Mouse (Mus musculus) brain, adult 10 weeks (tissue): ENCODE data around the gene Vdac2. TPM values are rescaled to one million over a fixed set of nuclear protein-coding genes. Genes with fewer than 3 reads are reported as not detected.

Experiments used
- polyA plus RNA-seq: library from polyadenylated mRNA; stranded (reverse); fragments of 350-450 nt; fragmentation: Illumina TruSeq; extraction: RNeasy Lipid Tissue Mini Kit (QIAGEN cat#74804); gene quantifications from one replicate; pipeline ENCODE4 v1.2.3, GENCODE M21; 2015; ENCODE audit warnings: low read depth, low replicate concordance

Gene Vdac2
- 270 TPM for polyA plus RNA-seq

DNA sequence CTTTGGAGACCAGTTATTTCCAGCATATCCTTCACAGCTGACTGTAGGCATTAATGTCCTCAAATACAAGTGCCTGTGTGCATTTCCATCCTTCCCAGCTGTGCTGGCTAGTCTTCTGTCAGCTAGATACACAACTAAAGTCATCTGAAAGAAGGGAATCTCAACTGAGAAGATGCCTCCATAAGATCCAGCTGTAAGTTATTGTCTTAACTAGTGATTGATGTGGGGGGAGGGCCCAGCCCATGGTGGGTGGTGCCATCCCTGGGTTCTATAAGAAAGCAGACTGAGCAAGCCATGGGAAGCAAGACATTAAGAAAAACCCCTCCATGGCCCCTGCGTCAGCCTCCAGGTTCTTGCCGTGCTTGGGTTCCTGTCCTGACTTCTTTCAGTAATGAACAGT, at the start of gene Vdac2:
Gene Vdac2 (plus strand): TSS at position 301 of the 400 bp plus-strand sequence.

DNA sequence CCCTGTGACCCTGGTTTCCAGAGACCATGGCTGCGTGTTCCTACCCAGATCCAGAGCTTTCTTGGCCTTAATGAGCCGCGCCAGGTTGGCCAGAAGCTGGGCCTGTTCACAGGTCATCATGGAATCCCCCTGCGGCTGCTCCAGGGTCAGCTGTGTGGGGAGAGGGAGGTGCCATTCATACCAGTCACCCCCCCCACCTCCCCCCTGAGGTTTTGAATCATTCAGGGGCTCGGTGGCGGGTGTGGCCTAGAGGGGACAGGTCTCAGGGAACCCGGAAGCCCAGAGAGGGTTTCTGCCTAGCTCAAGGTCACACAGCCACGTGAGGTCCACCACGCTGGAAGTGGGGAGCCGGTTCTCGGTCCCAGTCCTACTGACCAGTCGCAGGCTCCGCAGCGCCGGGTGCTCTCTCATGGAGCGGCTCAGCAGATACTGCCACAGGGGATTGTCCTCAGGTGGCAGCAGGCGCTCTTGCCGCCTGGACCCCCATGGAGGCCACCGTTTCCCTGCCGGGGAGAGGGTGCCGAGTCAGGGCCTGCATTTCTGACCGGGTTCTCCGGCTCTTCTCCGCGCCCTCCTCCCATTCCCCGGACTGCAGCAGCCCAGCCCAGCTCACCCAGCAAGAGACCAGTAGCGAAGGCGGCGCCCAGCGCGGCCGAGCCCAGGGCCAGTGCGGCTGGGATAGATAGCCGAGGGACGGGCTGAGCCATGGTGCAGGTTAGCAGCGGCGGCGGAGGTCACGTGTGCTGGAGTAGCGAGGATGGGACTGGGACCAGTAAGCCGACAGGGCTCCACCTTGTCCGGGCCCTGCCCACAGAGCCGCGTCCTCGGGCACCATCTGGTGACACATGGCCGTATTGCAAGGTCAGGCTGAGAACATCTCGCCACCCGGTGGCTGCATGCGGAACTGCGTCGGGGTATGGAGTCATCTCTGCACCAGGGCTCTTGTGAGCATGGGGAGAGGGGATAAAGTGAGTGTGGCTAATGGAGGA, 23.4 kb downstream of the Vdac2 start, which contains the start of gene Comtd1:
Gene Comtd1 (minus strand): TSS at position 812 of the 989 bp plus-strand sequence.

Other genes with a start within 250 kb of the Vdac2 start
- not detected for gene Dupd1, start 110.7 kb upstream of the Vdac2 start, polyA plus RNA-seq
- 33.5 TPM for gene Samd8, start 74.7 kb upstream of the Vdac2 start, polyA plus RNA-seq
- not detected for gene Dusp13, start 74.1 kb upstream of the Vdac2 start, polyA plus RNA-seq
- gene Comtd1, start 23.7 kb downstream of the Vdac2 start, polyA plus RNA-seq, result 29.7 TPM
- 2.2 TPM for gene Zfp503, start 164.4 kb downstream of the Vdac2 start, polyA plus RNA-seq
- gene Lrmda, start 194.5 kb downstream of the Vdac2 start, polyA plus RNA-seq, result 2.2 TPM